ENCODE assay signal across 11 mouse cellular contexts in the genomic region with DNA sequence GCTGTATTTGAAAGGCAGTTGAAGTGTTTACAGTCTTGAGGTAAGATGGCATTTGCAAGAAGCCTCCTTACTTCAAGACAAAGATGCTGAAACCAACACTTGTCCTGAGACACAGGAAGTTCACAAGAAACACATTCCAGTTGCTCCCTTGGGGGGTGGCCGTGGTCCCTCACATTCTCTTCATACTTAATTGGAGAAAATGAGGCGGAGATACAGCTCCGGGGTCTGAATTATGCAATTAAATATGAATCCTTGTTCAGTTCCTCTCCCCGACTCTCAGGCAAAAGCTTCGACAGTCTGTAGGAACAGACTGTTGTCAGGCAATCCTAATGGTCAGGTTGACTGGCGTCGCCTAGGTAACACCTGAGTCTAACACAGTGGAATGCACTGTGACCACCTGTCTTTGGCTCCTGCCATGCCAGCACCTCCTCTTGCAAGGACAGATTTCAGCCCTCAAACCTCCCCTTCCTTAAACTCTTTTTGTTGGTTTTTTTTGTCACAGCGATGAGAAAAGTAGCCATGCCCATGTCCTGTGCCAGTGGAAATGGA.
DNase-seq lines count a peak whose midpoint lies in the region; ATAC-seq and TF ChIP-seq lines count a peak whose summit lies in the region.
"Had no signal": no experiment of that assay in that cellular context is flagged by ENCODE, and none has a peak within 500 bp of the region (broad histone marks: within the 10 kb centered on the region; RNA-seq: fewer than 3 reads in every experiment).

No protein-coding gene starts in this region.

- no peak for ATAC-seq in forebrain, embryonic 11.5 days (replicated peaks; ENCODE audit: low FRiP score)
- no peak for ATAC-seq in embryonic facial prominence, embryonic 15.5 days (ENCODE audit: insufficient number of reproducible peaks, low FRiP score, low TSS enrichment, low read depth)
- no peak for ATAC-seq in limb, embryonic 15.5 days (ENCODE audit: insufficient number of reproducible peaks, low FRiP score, low TSS enrichment, low read depth)
- ATAC-seq: Patski had no signal

- intact Hi-C loops in left cerebral cortex, adult 2 months (cut with DNase I) = loop anchor here (1.0 to 5.0 kb wide), 6 partner anchors 44 to 234 kb away; no protein-coding TSS in a partner anchor

- peaks cover 6% of the 10 kb centered on the region; the same call in 1 of the 2 replicates for H3K9me3 ChIP-seq in forebrain, embryonic 10.5 days
- no peaks in the 10 kb centered on the region for H3K9me3 ChIP-seq in forebrain, embryonic 11.5 days (ENCODE audit: control insufficient read depth, low read length)
- H3K9me3 ChIP-seq in embryonic facial prominence, embryonic 15.5 days (replicated peaks) = no peaks in the 10 kb centered on the region
- H3K9me3 ChIP-seq in limb, embryonic 15.5 days = no peaks in the 10 kb centered on the region

- 85% methylated on average over 8 of the region's 8 CpGs for WGBS in forebrain, embryonic 10.5 days
- WGBS in forebrain, embryonic 11.5 days = 70% methylated on average over 8 of the region's 8 CpGs
- 45% methylated on average over 8 of the region's 8 CpGs for WGBS in embryonic facial prominence, embryonic 15.5 days
- WGBS in limb, embryonic 15.5 days = 65% methylated on average over 8 of the region's 8 CpGs

- H3K4me1 ChIP-seq in forebrain, embryonic 10.5 days = peaks cover 38% of the 10 kb centered on the region
- H3K4me1 ChIP-seq in forebrain, embryonic 11.5 days (replicated peaks; ENCODE audit: control insufficient read depth, insufficient read depth, low read length) = peaks cover 6% of the 10 kb centered on the region; the same call in 1 of the 2 replicates
- H3K4me1 ChIP-seq in embryonic facial prominence, embryonic 15.5 days = peaks cover 52% of the 10 kb centered on the region
- peaks cover 58% of the 10 kb centered on the region for H3K4me1 ChIP-seq in limb, embryonic 15.5 days

- no peak for TF ChIP-seq CTCF in left cerebral cortex, adult 2 months (IDR thresholded peaks at IDR 0.05)

- no peak overlapping the region for H3K4me2 ChIP-seq in forebrain, embryonic 11.5 days (ENCODE audit: low read depth, low read length, severe bottlenecking)
- no peak overlapping the region for H3K4me2 ChIP-seq in embryonic facial prominence, embryonic 15.5 days (replicated peaks)
- no peak overlapping the region for H3K4me2 ChIP-seq in limb, embryonic 15.5 days

- H3K36me3 ChIP-seq in forebrain, embryonic 10.5 days (replicated peaks) = no peaks in the 10 kb centered on the region
- H3K36me3 ChIP-seq in forebrain, embryonic 11.5 days (ENCODE audit: control insufficient read depth, insufficient read depth, low read length) = no peaks in the 10 kb centered on the region
- no peaks in the 10 kb centered on the region for H3K36me3 ChIP-seq in embryonic facial prominence, embryonic 15.5 days
- no peaks in the 10 kb centered on the region for H3K36me3 ChIP-seq in limb, embryonic 15.5 days

- H3K4me3 ChIP-seq in forebrain, embryonic 10.5 days = no peak overlapping the region
- no peak overlapping the region for H3K4me3 ChIP-seq in forebrain, embryonic 11.5 days (ENCODE audit: low read depth, low read length)
- H3K4me3 ChIP-seq in left cerebral cortex, adult 2 months = no peak overlapping the region
- H3K4me3 ChIP-seq in embryonic facial prominence, embryonic 15.5 days (replicated peaks) = no peak overlapping the region
- H3K4me3 ChIP-seq in limb, embryonic 15.5 days = no peak overlapping the region
- H3K4me3 ChIP-seq: gastrocnemius, adult 2 months had no signal

- no peak for DNase-seq in forebrain, embryonic 10.5 days (ENCODE audit: extremely low spot score, low spot score)
- no peak for DNase-seq in forebrain, embryonic 11.5 days (ENCODE audit: low spot score)
- DNase-seq in left cerebral cortex, adult 2 months (ENCODE audit: extremely low spot score in 1 of 2, low spot score in 2 of 2) = no peak
- no peak for DNase-seq in left cerebral cortex, adult 8-10 months (ENCODE audit: low spot score in 2 of 2)
- no peak for DNase-seq in layer of hippocampus, postnatal 36 days
- no peak for DNase-seq in cerebellum, adult 11-12 months
- DNase-seq: gastrocnemius, adult 2 months; lung, adult 18-20 months had no signal

- no peak overlapping the region for H3K9ac ChIP-seq in forebrain, embryonic 11.5 days (ENCODE audit: low read length)
- no peak overlapping the region for H3K9ac ChIP-seq in embryonic facial prominence, embryonic 15.5 days
- no peak overlapping the region for H3K9ac ChIP-seq in limb, embryonic 15.5 days

- peak overlapping the region; percentile 27 for H3K27ac ChIP-seq in forebrain, embryonic 10.5 days
- H3K27ac ChIP-seq in forebrain, embryonic 11.5 days (ENCODE audit: low read depth, low read length) = no peak overlapping the region
- peak overlapping the region; percentile 72 for H3K27ac ChIP-seq in left cerebral cortex, adult 2 months
- H3K27ac ChIP-seq in embryonic facial prominence, embryonic 15.5 days (replicated peaks) = peak overlapping the region; percentile 86
- peak overlapping the region; percentile 85 for H3K27ac ChIP-seq in limb, embryonic 15.5 days

- no peaks in the 10 kb centered on the region for H3K27me3 ChIP-seq in forebrain, embryonic 10.5 days (ENCODE audit: poor library complexity, severe bottlenecking)
- no peaks in the 10 kb centered on the region for H3K27me3 ChIP-seq in forebrain, embryonic 11.5 days (ENCODE audit: control insufficient read depth, insufficient read depth, low read length)
- no peaks in the 10 kb centered on the region for H3K27me3 ChIP-seq in embryonic facial prominence, embryonic 15.5 days
- no peaks in the 10 kb centered on the region for H3K27me3 ChIP-seq in limb, embryonic 15.5 days
- H3K27me3 ChIP-seq: Patski had no signal
